Mouse (Mus musculus) kidney, adult 2 months (tissue): Measurements from ENCODE around the gene Celsr3.

Experiments
- CTCF ChIP-seq: fragments of 200-500 bp; conservative IDR thresholded peaks from 2 replicates; pipeline ENCODE4 v1.5.1; 2011; ENCODE audit warnings: low read depth, mild to moderate bottlenecking, control low read depth, low read length, moderate library complexity, mixed read lengths; ENCODE audit not compliant: insufficient read depth, insufficient read length
- POLR2A ChIP-seq: fragments of 200-500 bp; IDR thresholded peaks from one replicate; pipeline ENCODE4 v1.6.1; 2011; ENCODE audit warnings: low read depth, low read length, control low read depth

- TF ChIP-seq POLR2A = no peak
- TF ChIP-seq CTCF = no peak
These were observed 21.3 kb downstream of the Celsr3 start for GRCm38 (mm10) chr9:108847374-108847773.
